26 mouse cellular contexts compared by ENCODE assay signal in the genomic region with DNA sequence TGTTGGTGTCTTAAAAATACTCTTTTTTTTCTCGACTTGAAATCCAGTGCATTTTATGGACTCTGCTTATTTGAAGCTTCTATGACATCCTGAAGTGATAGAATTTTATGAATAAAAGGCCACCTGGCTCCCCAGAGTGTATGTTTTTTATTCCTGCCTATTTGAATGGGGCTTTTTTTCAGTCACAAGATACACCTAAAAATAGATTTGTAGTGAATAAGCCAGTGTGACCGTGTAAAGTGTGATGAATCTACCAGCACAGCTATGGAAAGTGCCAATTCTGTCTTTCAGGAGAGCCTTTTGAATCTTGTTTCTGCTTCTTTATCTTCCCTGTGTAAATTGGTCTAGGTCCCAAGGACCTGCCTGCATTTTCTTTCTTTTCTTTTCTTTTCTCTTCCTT.
"Had no signal": no experiment of that assay in that cellular context is flagged by ENCODE, and none has a peak within 500 bp of the region (broad histone marks: within the 10 kb centered on the region; RNA-seq: fewer than 3 reads in every experiment).

No protein-coding gene starts in this region.

- H3K27me3 ChIP-seq: embryonic facial prominence, embryonic 12.5 days; embryonic facial prominence, embryonic 13.5 days; embryonic facial prominence, embryonic 15.5 days; forebrain, embryonic 12.5 days; forebrain, embryonic 13.5 days; forebrain, embryonic 15.5 days had no signal

- H3K4me2 ChIP-seq: embryonic facial prominence, embryonic 12.5 days; embryonic facial prominence, embryonic 13.5 days; embryonic facial prominence, embryonic 15.5 days; forebrain, embryonic 12.5 days; forebrain, embryonic 13.5 days; forebrain, embryonic 15.5 days had no signal

- H3K27ac ChIP-seq: embryonic facial prominence, embryonic 10.5 days; embryonic facial prominence, embryonic 12.5 days; embryonic facial prominence, embryonic 13.5 days; embryonic facial prominence, embryonic 15.5 days; forebrain, embryonic 10.5 days; forebrain, embryonic 12.5 days; forebrain, embryonic 13.5 days; forebrain, embryonic 15.5 days; gastrocnemius, adult 2 months; heart, adult 2 months; heart, embryonic 10.5 days had no signal

- H3K36me3 ChIP-seq: embryonic facial prominence, embryonic 10.5 days; embryonic facial prominence, embryonic 12.5 days; embryonic facial prominence, embryonic 13.5 days; embryonic facial prominence, embryonic 15.5 days; forebrain, embryonic 10.5 days; forebrain, embryonic 12.5 days; forebrain, embryonic 15.5 days; heart, embryonic 10.5 days had no signal

- DNase-seq: cerebellum, adult 9-10 months; cerebellum, adult 9-11 months; cerebellum, postnatal 10 days; cerebellum, postnatal 14 days; cerebellum, postnatal 25 days; cerebellum, postnatal 36 days; embryo, embryonic 11 days; forebrain, postnatal 0 days; gastrocnemius, adult 2 months; gastrocnemius, postnatal 10 days; gastrocnemius, postnatal 14 days; gastrocnemius, postnatal 25 days; gastrocnemius, postnatal 36 days; heart, adult 11 months; heart, adult 18-20 months; heart, adult 2 months had no signal

- H3K4me3 ChIP-seq: embryonic facial prominence, embryonic 10.5 days; embryonic facial prominence, embryonic 12.5 days; embryonic facial prominence, embryonic 13.5 days; embryonic facial prominence, embryonic 15.5 days; erythroblast, embryonic 14.5 days; forebrain, embryonic 10.5 days; forebrain, embryonic 12.5 days; forebrain, embryonic 13.5 days; forebrain, embryonic 15.5 days; gastrocnemius, adult 2 months; heart, adult 2 months; heart, embryonic 10.5 days had no signal

- H3K9ac ChIP-seq: embryonic facial prominence, embryonic 12.5 days; embryonic facial prominence, embryonic 13.5 days; embryonic facial prominence, embryonic 15.5 days; forebrain, embryonic 12.5 days; forebrain, embryonic 13.5 days; forebrain, embryonic 15.5 days; forebrain, postnatal 0 days had no signal

- H3K9me3 ChIP-seq: embryonic facial prominence, embryonic 10.5 days; embryonic facial prominence, embryonic 12.5 days; embryonic facial prominence, embryonic 13.5 days; embryonic facial prominence, embryonic 15.5 days; forebrain, embryonic 10.5 days; forebrain, embryonic 12.5 days; forebrain, embryonic 13.5 days; forebrain, embryonic 15.5 days; heart, embryonic 10.5 days had no signal

- H3K4me1 ChIP-seq: embryonic facial prominence, embryonic 10.5 days; embryonic facial prominence, embryonic 12.5 days; embryonic facial prominence, embryonic 13.5 days; embryonic facial prominence, embryonic 15.5 days; forebrain, embryonic 10.5 days; forebrain, embryonic 12.5 days; forebrain, embryonic 13.5 days; forebrain, embryonic 15.5 days; heart, embryonic 10.5 days had no signal
